Mouse (Mus musculus) ES-Bruce4 (cell line): Measurements from ENCODE around the gene Samd7. TPM values are rescaled to one million over a fixed set of nuclear protein-coding genes. Genes with fewer than 3 reads are reported as not detected.

Experiments
- H3K27ac ChIP-seq: 2 replicates; pipeline ENCODE4 v1.5.1; 2012; ENCODE audit warnings: low read length, inconsistent platforms; ENCODE audit not compliant: insufficient read depth
- H3K27me3 ChIP-seq: 2 replicates; pipeline ENCODE4 v1.6.1; 2012; ENCODE audit warnings: mild to moderate bottlenecking, low read length, inconsistent platforms; ENCODE audit not compliant: control insufficient read depth, poor library complexity, insufficient read depth, severe bottlenecking
- H3K36me3 ChIP-seq: 2 replicates; pipeline ENCODE4 v1.6.1; 2012; ENCODE audit warnings: inconsistent platforms, mild to moderate bottlenecking, low read length, moderate library complexity; ENCODE audit not compliant: control insufficient read depth, poor library complexity, insufficient read depth, severe bottlenecking
- H3K4me1 ChIP-seq: one replicate; pipeline ENCODE4 v1.8.1; 2011; ENCODE audit warnings: low read length; ENCODE audit not compliant: control insufficient read depth, insufficient read depth
- H3K4me3 ChIP-seq: 2 replicates; pipeline ENCODE4 v1.5.1; 2011; ENCODE audit warnings: low read depth, mild to moderate bottlenecking, low read length
- H3K9ac ChIP-seq: 2 replicates; pipeline ENCODE4 v1.6.1; 2012; ENCODE audit warnings: low read depth, mild to moderate bottlenecking, inconsistent platforms; ENCODE audit not compliant: poor library complexity, severe bottlenecking
- H3K9me3 ChIP-seq: replicated peaks from 2 replicates; pipeline ENCODE4 v1.6.1; 2012; ENCODE audit warnings: mild to moderate bottlenecking, low read length, inconsistent platforms; ENCODE audit not compliant: control insufficient read depth, poor library complexity, insufficient read depth, severe bottlenecking
- CTCF ChIP-seq: IDR thresholded peaks from one replicate; pipeline ENCODE4 v1.8.1; 2011; ENCODE audit warnings: low read depth, low read length
- EP300 ChIP-seq: IDR thresholded peaks from 2 replicates; pipeline ENCODE4 v1.6.1; 2011; ENCODE audit warnings: low read depth, low read length; ENCODE audit not compliant: insufficient read depth
- POLR2A ChIP-seq: IDR thresholded peaks from one replicate; pipeline ENCODE4 v1.8.1; 2011; ENCODE audit warnings: low read length; ENCODE audit not compliant: insufficient read depth
- polyA plus RNA-seq: library from polyadenylated mRNA; stranded (reverse); fragments of >200 nt; gene quantifications from 2 replicates; pipeline ENCODE4 v1.2.4, GENCODE M21; 2011; ENCODE audit warnings: low read depth; ENCODE audit not compliant: missing spikeins, insufficient read depth, insufficient read length

Gene Samd7
- polyA plus RNA-seq, 1 experiment = not detected

DNA sequence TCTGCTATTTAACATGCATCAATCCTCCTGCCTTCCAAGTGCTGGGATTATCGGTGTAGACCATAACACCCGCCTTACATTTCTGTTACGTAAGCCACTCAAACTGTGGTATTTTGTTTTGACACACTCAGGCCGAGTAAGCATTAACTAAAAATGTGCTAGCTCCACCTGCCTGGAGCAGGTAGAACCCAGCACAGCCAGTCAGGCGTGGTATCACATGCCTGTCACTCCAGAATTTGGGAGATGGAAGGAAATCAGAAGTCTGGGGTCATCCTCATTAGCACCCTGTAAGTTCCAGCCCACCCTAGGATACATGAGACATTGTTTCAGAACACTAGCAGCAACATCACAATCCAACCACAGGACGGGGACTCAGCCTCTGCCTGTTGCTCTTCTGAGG, 35.9 kb upstream of the Samd7 start:
- Histone ChIP-seq H3K9ac (no peak overlapping the region), H3K27me3 (no peaks in the 10 kb centered on the region), H3K4me3 (no peak overlapping the region), H3K27ac (no peak overlapping the region), H3K9me3 (no peaks in the 10 kb centered on the region), H3K36me3 (no peaks in the 10 kb centered on the region), H3K4me1 (no peaks in the 10 kb centered on the region)
- TF ChIP-seq CTCF = no peak
- no peak for TF ChIP-seq POLR2A
- no peak for TF ChIP-seq EP300

DNA sequence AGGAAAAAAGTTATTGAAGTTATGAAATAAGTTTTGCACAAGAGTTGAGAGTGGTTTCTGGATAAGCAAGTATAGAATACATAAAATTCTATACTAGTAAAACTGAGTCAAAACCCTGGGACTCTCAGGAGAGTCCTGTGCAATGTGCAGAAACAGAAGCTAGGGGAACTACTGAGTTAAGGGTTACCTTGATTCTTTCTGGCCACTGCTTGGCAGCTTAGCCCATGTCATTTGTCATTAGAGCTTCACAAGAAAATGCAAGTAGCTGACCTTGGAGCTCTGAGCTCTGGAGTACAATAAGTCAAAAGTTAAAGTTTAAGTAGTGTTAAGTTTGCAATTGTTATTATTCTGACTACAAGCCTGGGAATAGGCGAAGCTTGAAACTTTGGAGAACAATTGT, 32.8 kb upstream of the Samd7 start:
- Histone ChIP-seq H3K27ac (no peak overlapping the region), H3K27me3 (no peaks in the 10 kb centered on the region), H3K9me3 (no peaks in the 10 kb centered on the region), H3K9ac (no peak overlapping the region), H3K36me3 (no peaks in the 10 kb centered on the region), H3K4me1 (no peaks in the 10 kb centered on the region), H3K4me3 (no peak overlapping the region)
- TF ChIP-seq CTCF = no peak
- no peak for TF ChIP-seq POLR2A
- TF ChIP-seq EP300 = no peak

DNA sequence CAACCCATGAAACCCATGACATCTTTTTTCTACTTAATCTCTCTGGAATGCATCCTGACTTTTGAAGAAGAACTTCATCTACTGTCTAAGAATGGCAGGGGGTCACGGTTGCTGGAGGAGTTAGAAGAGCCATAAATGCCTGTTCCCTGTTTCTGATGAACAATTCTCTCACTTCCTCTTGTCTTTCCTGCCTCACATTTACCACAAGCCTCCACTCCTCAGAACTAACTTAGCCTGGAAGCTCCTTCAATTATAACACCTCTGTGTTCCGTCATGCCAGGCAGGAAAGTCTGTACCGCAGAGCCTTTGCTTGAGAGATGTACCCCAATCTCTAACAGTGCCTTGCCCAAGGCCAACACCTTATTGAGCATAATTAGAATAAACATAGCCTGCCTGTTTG, 27.4 kb upstream of the Samd7 start:
- no peak overlapping the region for H3K27ac ChIP-seq
- H3K4me1 ChIP-seq = peaks cover 7% of the 10 kb centered on the region
- no peak for TF ChIP-seq POLR2A
- H3K9ac ChIP-seq = no peak overlapping the region
- no peaks in the 10 kb centered on the region for H3K36me3 ChIP-seq
- no peaks in the 10 kb centered on the region for H3K27me3 ChIP-seq
- no peaks in the 10 kb centered on the region for H3K9me3 ChIP-seq
- H3K4me3 ChIP-seq = no peak overlapping the region

DNA sequence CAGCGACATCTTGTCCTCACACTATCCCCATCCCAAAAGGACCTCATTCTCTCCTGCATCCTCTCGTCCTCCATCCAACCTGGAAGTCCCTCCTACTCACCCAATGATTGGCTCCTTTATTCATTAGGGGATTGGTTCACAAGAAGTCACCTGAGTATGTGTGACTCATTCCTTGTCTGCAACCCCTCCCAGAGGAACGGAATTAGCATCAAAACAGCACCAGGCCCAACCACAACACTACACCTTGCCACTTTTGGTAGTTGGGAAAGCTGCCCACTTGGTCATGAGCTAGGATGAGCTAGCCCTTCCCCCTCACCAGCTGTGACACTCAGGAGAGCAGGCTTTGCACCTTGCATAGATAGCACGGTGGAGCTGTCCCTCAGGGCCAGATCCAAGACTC, 24.1 kb upstream of the Samd7 start:
- TF ChIP-seq EP300 (peak; percentile 86), POLR2A (peak; percentile 70), CTCF (no peak)
- Histone ChIP-seq H3K4me3 (peak overlapping the region; percentile 22; the same call in 1 of the 2 replicates), H3K4me1 (peaks cover 7% of the 10 kb centered on the region), H3K9ac (no peak overlapping the region), H3K9me3 (no peaks in the 10 kb centered on the region), H3K27ac (no peak overlapping the region), H3K27me3 (no peaks in the 10 kb centered on the region), H3K36me3 (no peaks in the 10 kb centered on the region)

DNA sequence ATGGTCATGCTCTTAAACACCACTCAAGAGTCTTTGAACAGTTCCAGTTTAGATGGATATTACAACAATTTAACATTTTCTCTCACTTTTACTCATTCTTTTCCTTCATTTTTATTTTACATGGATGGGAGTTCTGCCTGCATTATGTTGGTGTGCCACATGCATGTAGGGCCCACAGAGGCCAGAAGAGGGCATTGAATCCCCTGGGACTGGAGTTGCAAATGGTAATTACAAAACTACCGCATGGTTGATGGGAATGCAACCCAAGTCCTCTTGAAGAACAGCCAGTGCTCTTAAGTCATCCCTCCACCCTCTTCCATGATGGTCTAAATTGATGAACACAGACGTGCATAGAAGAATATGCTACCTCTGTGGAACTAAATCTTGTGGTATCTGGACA, 23.6 kb upstream of the Samd7 start:
- H3K4me1 ChIP-seq = peaks cover 7% of the 10 kb centered on the region
- TF ChIP-seq EP300 (no peak), CTCF (peak; percentile 1)
- H3K9ac ChIP-seq = no peak overlapping the region
- no peak overlapping the region for H3K4me3 ChIP-seq
- H3K9me3 ChIP-seq = no peaks in the 10 kb centered on the region
- no peaks in the 10 kb centered on the region for H3K27me3 ChIP-seq
- H3K27ac ChIP-seq = peak overlapping the region; percentile 9; the same call in 1 of the 2 replicates
- H3K36me3 ChIP-seq = no peaks in the 10 kb centered on the region

DNA sequence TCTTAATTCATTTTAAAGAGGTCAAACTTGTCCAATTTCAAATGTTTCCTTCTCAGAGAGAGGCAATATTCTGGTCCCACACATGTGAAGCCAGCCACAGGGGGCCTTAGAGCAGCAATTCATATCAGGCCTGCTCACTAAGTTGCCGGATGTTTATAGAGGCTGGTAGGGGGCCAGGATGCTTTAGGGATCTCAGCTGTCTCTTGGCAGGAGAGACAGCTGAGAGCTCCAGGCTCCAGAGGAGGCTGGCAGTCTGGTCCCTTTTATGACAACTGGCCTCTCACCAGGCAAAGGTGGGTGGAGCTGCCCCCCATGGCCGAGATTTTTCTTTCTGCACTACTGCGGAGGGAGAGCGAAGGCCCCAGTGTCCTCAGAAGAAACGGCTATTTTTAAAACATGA, 22.9 kb upstream of the Samd7 start:
- Histone ChIP-seq H3K36me3 (no peaks in the 10 kb centered on the region), H3K4me1 (peaks cover 7% of the 10 kb centered on the region), H3K4me3 (no peak overlapping the region), H3K27ac (peak overlapping the region; percentile 9; the same call in 1 of the 2 replicates), H3K9ac (no peak overlapping the region), H3K9me3 (no peaks in the 10 kb centered on the region), H3K27me3 (no peaks in the 10 kb centered on the region)
- TF ChIP-seq CTCF = no peak
- TF ChIP-seq POLR2A = no peak
- no peak for TF ChIP-seq EP300
